Mouse (Mus musculus) kidney, embryonic 14.5 days (tissue): ENCODE data around the gene Il22ra1. TPM values are rescaled to one million over a fixed set of nuclear protein-coding genes. Genes with fewer than 3 reads are reported as not detected.

ENCODE experiments used
- ATAC-seq: fragments of 200-750 bp; cut with Nextera tagmentation; 2 replicates; pipeline ENCODE4 v1.8.0; 2017; ENCODE audit warnings: moderate number of reproducible peaks, mild to moderate bottlenecking, moderate TSS enrichment, moderate library complexity; ENCODE audit not compliant: low FRiP score, low TSS enrichment
- H3K27ac ChIP-seq: fragments of 300-500 bp; sonication (generic); 2 replicates; pipeline ENCODE4 v1.5.1; 2014; ENCODE audit warnings: low read depth, mild to moderate bottlenecking, low read length, moderate library complexity, mixed read lengths
- H3K27me3 ChIP-seq: fragments of 300-500 bp; sonication (generic); 2 replicates; pipeline ENCODE4 v1.6.1; 2014; ENCODE audit warnings: mild to moderate bottlenecking, low read length; ENCODE audit not compliant: control insufficient read depth, insufficient read depth
- H3K36me3 ChIP-seq: fragments of 300-500 bp; sonication (generic); 2 replicates; pipeline ENCODE4 v1.6.1; 2014; ENCODE audit warnings: low read length, mixed read lengths; ENCODE audit not compliant: control insufficient read depth, insufficient read depth
- H3K4me1 ChIP-seq: fragments of 300-500 bp; sonication (generic); 2 replicates; pipeline ENCODE4 v1.6.1; 2014; ENCODE audit warnings: low read length, mixed read lengths; ENCODE audit not compliant: control insufficient read depth, insufficient read depth
- H3K4me2 ChIP-seq: fragments of 300-500 bp; sonication (generic); replicated peaks from 2 replicates; pipeline ENCODE4 v1.6.1; 2014; ENCODE audit warnings: low read depth, mild to moderate bottlenecking, low read length
- H3K4me3 ChIP-seq: fragments of 300-500 bp; sonication (generic); 2 replicates; pipeline ENCODE4 v1.5.1; 2014; ENCODE audit warnings: mild to moderate bottlenecking, low read length
- H3K9ac ChIP-seq: fragments of 300-500 bp; sonication (generic); 2 replicates; pipeline ENCODE4 v1.6.1; 2014; ENCODE audit warnings: low read depth, mild to moderate bottlenecking, low read length, moderate library complexity
- H3K9me3 ChIP-seq: fragments of 300-500 bp; sonication (generic); 2 replicates; pipeline ENCODE4 v1.6.1; 2016; ENCODE audit warnings: low read length; ENCODE audit not compliant: control insufficient read depth
- WGBS: fragments of 180-500 bp; shearing (Covaris S2); extraction: QIAGEN DNeasy Blood & Tissue Kit; methylation state at CpG from one replicate; pipeline ENCODE4 v1.1.7; 2014; 5-methylcytosine and 5-hydroxymethylcytosine counted together
- polyA plus RNA-seq: library from polyadenylated mRNA; unstranded; fragments of >200 nt; fragmentation: Nextera tagmentation; extraction: Ambion mirVana; gene quantifications from 2 replicates; pipeline ENCODE4 v1.2.1, GENCODE M21; 2014

Gene Il22ra1
- polyA plus RNA-seq, 1 experiment from 2014 or later: not detected

- no peaks in the 10 kb centered on the region for H3K9me3 ChIP-seq
- no peak for ATAC-seq
- no peaks in the 10 kb centered on the region for H3K36me3 ChIP-seq
- H3K4me2 ChIP-seq: no peak overlapping the region
- no peak overlapping the region for H3K27ac ChIP-seq
- H3K4me1 ChIP-seq: no peaks in the 10 kb centered on the region
- no peak overlapping the region for H3K4me3 ChIP-seq
- 86% methylated on average over 18 of the region's 18 CpGs for WGBS
- no peaks in the 10 kb centered on the region for H3K27me3 ChIP-seq
- H3K9ac ChIP-seq: no peak overlapping the region
These were observed 42.8 kb downstream of the Il22ra1 start for GRCm38 (mm10) chr4:135770611-135771305.

GRCm38 (mm10) chr4:135771592-135771991, 43.6 kb downstream of the Il22ra1 start:
- 85% methylated on average over 6 of the region's 6 CpGs for WGBS
- no peak overlapping the region for H3K27ac ChIP-seq
- no peak for ATAC-seq
- no peaks in the 10 kb centered on the region for H3K9me3 ChIP-seq
- H3K4me3 ChIP-seq: no peak overlapping the region
- H3K4me1 ChIP-seq: no peaks in the 10 kb centered on the region
- no peaks in the 10 kb centered on the region for H3K27me3 ChIP-seq
- H3K9ac ChIP-seq: no peak overlapping the region
- no peaks in the 10 kb centered on the region for H3K36me3 ChIP-seq
- no peak overlapping the region for H3K4me2 ChIP-seq

- ATAC-seq: 0 out of 2 replicates have a peak, but pooled peaks have one; percentile 9
- WGBS: 76% methylated on average over 4 of the region's 4 CpGs
These were observed 44.7 kb downstream of the Il22ra1 start for GRCm38 (mm10) chr4:135772671-135773070.

GRCm38 (mm10) chr4:135774496-135774895, 46.5 kb downstream of the Il22ra1 start:
- Histone ChIP-seq H3K9me3 (no peaks in the 10 kb centered on the region), H3K4me3 (no peak overlapping the region), H3K27me3 (no peaks in the 10 kb centered on the region), H3K27ac (no peak overlapping the region), H3K4me1 (no peaks in the 10 kb centered on the region), H3K9ac (no peak overlapping the region), H3K36me3 (no peaks in the 10 kb centered on the region), H3K4me2 (no peak overlapping the region)
- 58% methylated on average over 8 of the region's 8 CpGs for whole genome bisulfite sequencing
- ATAC-seq: no peak

More at GRCm38 (mm10) chr4:135772671-135773070, 44.7 kb downstream of the Il22ra1 start:
- H3K36me3 ChIP-seq: no peaks in the 10 kb centered on the region
- no peak overlapping the region for H3K27ac ChIP-seq
- no peak overlapping the region for H3K4me2 ChIP-seq
- H3K9me3 ChIP-seq: no peaks in the 10 kb centered on the region
- H3K9ac ChIP-seq: no peak overlapping the region
- H3K4me1 ChIP-seq: no peaks in the 10 kb centered on the region
- no peak overlapping the region for H3K4me3 ChIP-seq
- H3K27me3 ChIP-seq: no peaks in the 10 kb centered on the region

- no peaks in the 10 kb centered on the region for H3K36me3 ChIP-seq
- no peaks in the 10 kb centered on the region for H3K27me3 ChIP-seq
- H3K4me2 ChIP-seq: no peak overlapping the region
- no peak overlapping the region for H3K27ac ChIP-seq
- ATAC-seq: no peak
- no peaks in the 10 kb centered on the region for H3K9me3 ChIP-seq
- WGBS: 91% methylated on average over 4 of the region's 4 CpGs
- H3K4me1 ChIP-seq: 0 out of 2 replicates have a peak, but pooled peaks cover 5% of the 10 kb centered on the region
- no peak overlapping the region for H3K4me3 ChIP-seq
- no peak overlapping the region for H3K9ac ChIP-seq
These were observed 48.9 kb downstream of the Il22ra1 start for GRCm38 (mm10) chr4:135776850-135777249.

DNA sequence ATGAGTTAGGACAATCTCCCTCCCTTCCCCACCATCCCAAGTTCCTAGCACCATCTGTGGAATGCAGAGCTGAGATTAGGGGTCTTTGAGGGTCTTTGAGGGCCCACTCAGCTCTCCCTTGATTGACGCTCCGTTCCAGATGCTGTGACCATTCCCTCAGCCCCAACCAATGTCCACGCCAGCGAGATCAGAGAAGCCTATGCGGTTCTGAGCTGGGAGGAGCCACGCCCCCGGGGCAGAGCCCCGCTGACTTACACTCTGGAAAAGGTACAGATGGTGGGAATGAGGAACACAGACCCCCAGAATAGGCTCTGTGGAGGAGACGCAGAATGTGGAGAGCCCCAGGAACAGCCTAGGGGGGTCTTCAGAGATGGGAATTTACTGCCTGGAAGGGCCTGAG, 51.7 kb downstream of the Il22ra1 start:
- H3K4me1 ChIP-seq: 0 out of 2 replicates have a peak, but pooled peaks cover 5% of the 10 kb centered on the region
- ATAC-seq: no peak
- H3K4me3 ChIP-seq: no peak overlapping the region
- no peak overlapping the region for H3K4me2 ChIP-seq
- H3K9ac ChIP-seq: no peak overlapping the region
- WGBS: 65% methylated on average over 9 of the region's 9 CpGs
- no peak overlapping the region for H3K27ac ChIP-seq
- no peaks in the 10 kb centered on the region for H3K27me3 ChIP-seq
- no peaks in the 10 kb centered on the region for H3K9me3 ChIP-seq
- no peaks in the 10 kb centered on the region for H3K36me3 ChIP-seq

DNA sequence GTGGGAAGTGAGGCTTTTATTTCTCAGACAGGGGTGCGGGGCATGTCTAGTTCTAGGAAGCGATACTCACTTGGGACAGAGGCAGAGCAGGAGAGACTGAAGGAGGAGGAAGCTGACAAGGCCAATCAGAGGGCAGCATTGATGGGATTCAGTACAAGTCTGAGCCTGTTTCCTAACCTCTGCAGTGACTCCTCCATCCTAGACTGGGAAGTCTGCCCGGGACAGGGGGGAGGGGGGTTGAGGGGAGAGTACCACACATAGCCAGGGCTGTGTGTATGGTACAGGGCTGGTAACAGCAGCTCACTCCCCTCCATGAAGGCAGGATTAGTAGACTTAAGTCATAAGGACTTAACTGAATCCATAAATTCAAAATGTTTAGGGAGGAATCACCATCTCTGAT, 52.3 kb downstream of the Il22ra1 start:
- no peak overlapping the region for H3K4me3 ChIP-seq
- H3K36me3 ChIP-seq: no peaks in the 10 kb centered on the region
- WGBS: 63% methylated on average over 3 of the region's 3 CpGs
- no peaks in the 10 kb centered on the region for H3K27me3 ChIP-seq
- no peak overlapping the region for H3K4me2 ChIP-seq
- no peaks in the 10 kb centered on the region for H3K9me3 ChIP-seq
- ATAC-seq: no peak
- no peak overlapping the region for H3K9ac ChIP-seq
- H3K4me1 ChIP-seq: 0 out of 2 replicates have a peak, but pooled peaks cover 5% of the 10 kb centered on the region
- no peak overlapping the region for H3K27ac ChIP-seq

DNA sequence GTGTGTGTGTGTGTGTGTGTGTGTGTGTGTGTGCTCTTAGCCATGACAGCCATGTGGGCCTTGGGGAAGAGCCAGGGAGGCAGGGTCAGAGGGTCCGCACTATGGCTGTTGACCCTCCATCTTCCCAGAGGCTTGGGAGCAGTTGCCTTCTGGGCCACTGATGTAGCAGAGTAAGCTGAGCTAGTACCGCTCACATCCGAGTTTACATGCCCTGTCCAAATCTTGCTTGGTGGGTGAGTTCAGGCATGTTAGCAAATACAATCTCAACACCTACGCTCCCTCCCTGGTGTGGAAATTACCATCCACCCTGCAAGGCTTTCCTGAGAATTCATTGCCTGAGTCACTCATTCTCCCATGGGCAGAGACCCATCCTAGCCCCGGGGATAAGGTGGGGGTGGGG, 53.3 kb downstream of the Il22ra1 start:
- Histone ChIP-seq H3K36me3 (no peaks in the 10 kb centered on the region), H3K27me3 (no peaks in the 10 kb centered on the region), H3K9me3 (no peaks in the 10 kb centered on the region), H3K9ac (no peak overlapping the region), H3K4me1 (0 out of 2 replicates have a peak, but pooled peaks cover 5% of the 10 kb centered on the region), H3K27ac (no peak overlapping the region), H3K4me3 (no peak overlapping the region), H3K4me2 (no peak overlapping the region)
- ATAC-seq: no peak
- 78% methylated on average over 5 of the region's 5 CpGs for WGBS

- Histone ChIP-seq H3K4me2 (no peak overlapping the region), H3K9me3 (no peaks in the 10 kb centered on the region), H3K36me3 (no peaks in the 10 kb centered on the region), H3K4me1 (no peaks in the 10 kb centered on the region), H3K27ac (0 out of 2 replicates have a peak overlapping the region, but pooled peaks have one; percentile 24), H3K9ac (no peak overlapping the region), H3K4me3 (no peak overlapping the region), H3K27me3 (no peaks in the 10 kb centered on the region)
- WGBS: 59% methylated on average over 5 of the region's 5 CpGs
- no peak for ATAC-seq
These were observed 58.6 kb downstream of the Il22ra1 start for GRCm38 (mm10) chr4:135786581-135786980.
